Mouse (Mus musculus): ENCODE results near the gene Ccdc73. TPM values are rescaled to one million over a fixed set of nuclear protein-coding genes. Genes with fewer than 3 reads are reported as not detected.
"Not testable (repeated sequence)": the region's sequence is repeated elsewhere in the genome, so short reads cannot be mapped to it uniquely, and the experiment has no call there.

The Ccdc73 gene
- polyA plus RNA-seq, 1 experiment from 2014 or later, result 5.8 TPM

DNA sequence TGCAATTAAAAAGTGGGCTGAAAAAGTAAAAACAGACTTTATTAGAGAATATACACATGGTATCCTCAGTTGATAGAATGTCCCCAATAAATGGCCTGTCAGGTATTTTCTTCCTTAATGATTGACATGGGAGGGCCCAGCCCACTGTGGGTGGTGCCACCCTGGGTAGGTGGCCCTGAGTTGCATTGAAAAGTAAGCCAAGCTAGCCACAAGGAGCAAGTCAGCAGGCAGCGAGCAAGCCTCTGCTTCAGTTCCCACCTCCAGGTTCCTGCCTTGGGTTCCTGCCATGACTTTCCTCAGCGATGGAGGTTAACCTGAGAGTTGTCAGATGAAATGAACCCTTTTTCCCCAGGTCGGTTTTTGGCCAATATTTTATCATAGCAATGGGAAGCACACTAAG, 150.2 kb downstream of the Ccdc73 start:
- Histone ChIP-seq H3K4me3 (replicated peaks) (no peak overlapping the region), H3K4me1 (replicated peaks) (0 out of 2 replicates have a peak, but pooled peaks cover 2% of the 10 kb centered on the region), H3K4me2 (replicated peaks) (peak overlapping the region; percentile 77; the same call in 1 of the 2 replicates), H3K27ac (no peak overlapping the region), H3K27me3 (replicated peaks) (no peaks in the 10 kb centered on the region), H3K9ac (no peak overlapping the region), H3K9me3 (no peaks in the 10 kb centered on the region), H3K36me3 (peaks cover 4% of the 10 kb centered on the region; the same call in 1 of the 2 replicates)
- WGBS, result 83% methylated on average over 3 of the region's 3 CpGs
- no peak for ATAC-seq

DNA sequence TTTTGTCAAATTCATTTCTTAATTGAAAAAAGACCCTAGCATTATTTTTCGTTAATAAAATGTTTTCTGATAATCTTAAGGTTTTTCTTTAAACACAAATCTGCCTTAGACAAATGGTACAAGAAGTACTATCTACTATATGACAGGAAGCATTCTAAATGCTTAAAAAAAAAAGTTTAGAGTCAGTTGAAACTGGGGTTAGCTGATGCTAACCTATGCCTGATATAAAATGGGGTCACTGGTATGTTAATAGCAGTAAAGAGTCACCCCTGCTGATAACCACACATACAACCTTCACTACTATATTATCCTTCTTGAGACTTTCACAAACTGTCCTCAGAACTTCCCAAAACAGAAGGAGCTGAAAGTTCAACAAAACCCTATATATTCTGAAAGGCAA, 151.9 kb downstream of the Ccdc73 start:
- H3K9ac ChIP-seq, result no peak overlapping the region
- H3K27ac ChIP-seq, result no peak overlapping the region
- no peaks in the 10 kb centered on the region for H3K27me3 ChIP-seq (replicated peaks)
- no peak for ATAC-seq
- H3K36me3 ChIP-seq, result no peaks in the 10 kb centered on the region
- H3K9me3 ChIP-seq, result no peaks in the 10 kb centered on the region
- no peak overlapping the region for H3K4me3 ChIP-seq (replicated peaks)
- no peak overlapping the region for H3K4me2 ChIP-seq (replicated peaks)
- H3K4me1 ChIP-seq (replicated peaks), result 0 out of 2 replicates have a peak, but pooled peaks cover 2% of the 10 kb centered on the region
- 85% methylated on average over 1 of the region's 1 CpGs for WGBS

DNA sequence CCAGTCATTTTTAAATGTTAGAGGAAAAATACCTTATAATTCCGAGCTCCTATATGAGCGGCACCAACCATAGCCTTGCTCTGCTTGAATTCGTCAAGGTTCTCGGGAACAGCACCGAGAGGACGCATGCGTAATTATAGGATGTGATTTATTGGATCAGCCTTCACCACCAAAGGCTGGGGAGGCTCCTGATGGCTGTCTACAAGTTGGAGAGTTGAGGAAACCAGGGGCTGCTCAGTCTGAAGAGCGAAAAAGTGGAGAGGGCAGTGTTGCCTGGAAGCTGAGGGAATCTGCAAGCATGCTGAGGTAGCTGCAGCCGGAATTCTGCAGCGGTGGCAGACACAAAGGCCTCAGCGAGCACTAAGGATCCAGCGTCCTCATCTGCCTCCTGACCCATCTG, 153.7 kb downstream of the Ccdc73 start:
- Histone ChIP-seq H3K27me3 (replicated peaks) (no peaks in the 10 kb centered on the region), H3K4me2 (replicated peaks) (no peak overlapping the region), H3K36me3 (no peaks in the 10 kb centered on the region), H3K4me3 (replicated peaks) (no peak overlapping the region), H3K9me3 (no peaks in the 10 kb centered on the region), H3K4me1 (replicated peaks) (no peaks in the 10 kb centered on the region), H3K9ac (no peak overlapping the region), H3K27ac (no peak overlapping the region)
- no peak for ATAC-seq
- WGBS, result 69% methylated on average over 12 of the region's 12 CpGs

DNA sequence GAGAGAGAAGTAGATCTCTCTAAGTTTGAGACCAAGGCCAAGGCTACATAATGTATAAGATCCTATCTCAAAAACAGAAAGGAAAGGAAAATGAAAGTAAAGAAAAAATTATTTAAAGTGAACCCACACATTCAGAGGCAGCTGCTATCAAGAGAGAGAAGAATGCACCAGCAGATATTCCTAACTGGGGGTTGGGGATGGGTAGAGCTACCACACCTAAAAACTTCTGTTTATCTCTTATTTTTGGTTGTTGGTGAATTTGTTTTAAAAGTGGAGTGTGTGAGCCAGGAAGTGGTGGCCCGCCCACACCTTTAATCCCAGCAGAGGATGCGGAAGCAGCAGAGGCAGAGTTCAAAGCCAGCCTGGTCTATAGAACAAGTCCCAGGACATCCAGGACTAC, 154.2 kb downstream of the Ccdc73 start:
- WGBS, result 94% methylated on average over 2 of the region's 2 CpGs
- no peak overlapping the region for H3K9ac ChIP-seq
- H3K36me3 ChIP-seq, result no peaks in the 10 kb centered on the region
- no peaks in the 10 kb centered on the region for H3K9me3 ChIP-seq
- H3K27ac ChIP-seq, result no peak overlapping the region
- no peaks in the 10 kb centered on the region for H3K4me1 ChIP-seq (replicated peaks)
- H3K4me2 ChIP-seq (replicated peaks), result no peak overlapping the region
- no peak for ATAC-seq
- no peaks in the 10 kb centered on the region for H3K27me3 ChIP-seq (replicated peaks)
- no peak overlapping the region for H3K4me3 ChIP-seq (replicated peaks)

DNA sequence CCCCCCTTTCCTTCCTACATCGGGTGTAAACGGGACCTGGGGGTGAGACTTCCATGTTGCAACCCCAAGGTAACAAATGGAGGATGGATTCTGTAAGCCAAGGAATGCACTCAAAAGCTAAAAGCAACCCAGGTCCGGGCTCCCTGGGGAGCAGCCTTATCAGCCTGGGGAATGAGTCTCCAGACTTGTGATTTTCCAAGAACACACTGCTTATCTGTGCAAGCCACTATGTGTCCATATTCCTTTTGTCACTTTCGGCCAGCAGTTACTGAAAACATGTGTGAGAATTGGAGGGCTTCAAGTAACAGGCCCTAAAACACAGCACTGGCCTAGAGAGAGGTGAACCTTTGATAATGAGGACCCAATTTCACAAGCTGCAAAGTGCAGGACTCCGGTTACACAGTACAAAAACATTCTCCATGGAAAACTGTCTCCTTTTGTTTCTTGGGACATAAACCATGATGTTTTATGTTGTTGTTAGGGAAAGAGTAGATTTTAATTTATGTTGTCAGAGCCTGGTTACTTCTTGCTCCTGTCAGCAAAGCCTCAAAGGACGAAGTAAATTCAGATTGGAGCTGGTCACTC, 155.5 kb downstream of the Ccdc73 start:
- no peak overlapping the region for H3K4me2 ChIP-seq (replicated peaks)
- 73% methylated on average over 6 of the region's 6 CpGs for WGBS
- H3K36me3 ChIP-seq, result no peaks in the 10 kb centered on the region
- no peaks in the 10 kb centered on the region for H3K9me3 ChIP-seq
- H3K9ac ChIP-seq, result no peak overlapping the region
- no peak for ATAC-seq
- no peak overlapping the region for H3K4me3 ChIP-seq (replicated peaks)
- no peaks in the 10 kb centered on the region for H3K4me1 ChIP-seq (replicated peaks)
- H3K27ac ChIP-seq, result no peak overlapping the region
- H3K27me3 ChIP-seq (replicated peaks), result no peaks in the 10 kb centered on the region

GRCm38 (mm10) chr2:105023815-105024214, 156.2 kb downstream of the Ccdc73 start:
- H3K27ac ChIP-seq, result no peak overlapping the region
- H3K4me2 ChIP-seq (replicated peaks), result no peak overlapping the region
- 74% methylated on average over 4 of the region's 4 CpGs for WGBS
- no peaks in the 10 kb centered on the region for H3K9me3 ChIP-seq
- no peaks in the 10 kb centered on the region for H3K4me1 ChIP-seq (replicated peaks)
- no peaks in the 10 kb centered on the region for H3K27me3 ChIP-seq (replicated peaks)
- H3K36me3 ChIP-seq, result no peaks in the 10 kb centered on the region
- no peak for ATAC-seq
- H3K4me3 ChIP-seq (replicated peaks), result no peak overlapping the region
- H3K9ac ChIP-seq, result no peak overlapping the region

GRCm38 (mm10) chr2:105025610-105026009, 158.0 kb downstream of the Ccdc73 start:
- H3K4me2 ChIP-seq (replicated peaks); H3K27me3 ChIP-seq (replicated peaks); H3K4me1 ChIP-seq (replicated peaks); H3K4me3 ChIP-seq (replicated peaks); H3K9me3 ChIP-seq; H3K36me3 ChIP-seq; H3K27ac ChIP-seq; H3K9ac ChIP-seq; ATAC-seq: not testable (repeated sequence)
- 74% methylated on average over 12 of the region's 12 CpGs for WGBS

- 54% methylated on average over 22 of the region's 22 CpGs for WGBS
- Histone ChIP-seq H3K27ac (no peak overlapping the region), H3K9ac (no peak overlapping the region)
These were observed 159.5 kb downstream of the Ccdc73 start for GRCm38 (mm10) chr2:105026950-105027695.

DNA sequence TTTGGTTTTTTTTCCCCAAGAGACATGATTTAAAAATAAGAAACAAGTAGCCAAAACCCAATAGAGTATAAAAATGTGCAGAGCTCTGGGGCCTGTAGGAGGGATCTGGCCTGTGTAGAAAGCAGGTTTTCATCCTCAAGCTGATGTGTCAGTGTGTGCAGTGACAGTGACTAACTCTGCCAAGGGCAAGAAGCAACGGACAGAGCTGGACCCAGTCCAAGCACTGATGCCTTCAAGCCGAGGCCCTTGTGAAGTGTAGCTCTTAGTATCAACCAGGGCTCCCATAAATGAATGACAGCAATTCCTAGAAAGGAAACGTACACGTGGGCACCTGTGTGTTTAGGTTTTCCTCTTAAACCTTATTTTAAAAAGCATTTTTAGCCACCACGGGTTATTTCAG, 161.2 kb downstream of the Ccdc73 start:
- Histone ChIP-seq H3K9ac (no peak overlapping the region), H3K4me2 (replicated peaks) (no peak overlapping the region), H3K36me3 (no peaks in the 10 kb centered on the region), H3K27me3 (replicated peaks) (no peaks in the 10 kb centered on the region), H3K27ac (no peak overlapping the region), H3K4me1 (replicated peaks) (no peaks in the 10 kb centered on the region), H3K9me3 (no peaks in the 10 kb centered on the region), H3K4me3 (replicated peaks) (no peak overlapping the region)
- no peak for ATAC-seq
- 64% methylated on average over 5 of the region's 5 CpGs for WGBS

More at GRCm38 (mm10) chr2:105026950-105027695, 159.5 kb downstream of the Ccdc73 start:
- H3K27me3 ChIP-seq (replicated peaks), result no peaks in the 10 kb centered on the region
- no peaks in the 10 kb centered on the region for H3K4me1 ChIP-seq (replicated peaks)
- no peaks in the 10 kb centered on the region for H3K9me3 ChIP-seq
- H3K4me2 ChIP-seq (replicated peaks), result no peak overlapping the region
- ATAC-seq, result no peak
- H3K36me3 ChIP-seq, result no peaks in the 10 kb centered on the region
- H3K4me3 ChIP-seq (replicated peaks), result no peak overlapping the region

DNA sequence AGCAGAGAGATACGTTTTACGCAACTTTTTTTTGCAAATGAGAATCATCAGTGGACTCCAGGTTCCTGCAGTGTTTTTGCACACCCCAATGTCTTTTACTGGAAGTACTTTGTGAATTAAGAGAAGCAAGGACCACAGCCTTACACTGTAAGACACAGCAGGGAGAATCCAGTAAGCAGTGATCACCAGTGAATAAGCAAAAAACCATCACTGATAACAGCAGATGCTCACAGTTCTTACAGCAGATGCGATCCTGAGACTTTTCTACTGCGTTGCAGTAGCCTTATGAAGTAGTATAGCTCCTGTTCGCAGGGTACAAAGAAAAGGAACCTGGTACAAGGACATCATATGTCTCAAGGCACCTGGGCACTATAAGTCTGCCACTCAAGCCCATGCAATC, 162.9 kb downstream of the Ccdc73 start:
- no peak overlapping the region for H3K4me3 ChIP-seq (replicated peaks)
- WGBS, result 88% methylated on average over 5 of the region's 5 CpGs

GRCm38 (mm10) chr2:105034084-105034483, 166.5 kb downstream of the Ccdc73 start:
- no peak overlapping the region for H3K27ac ChIP-seq
- H3K4me3 ChIP-seq (replicated peaks), result no peak overlapping the region
- no peak overlapping the region for H3K4me2 ChIP-seq (replicated peaks)
- H3K27me3 ChIP-seq (replicated peaks), result no peaks in the 10 kb centered on the region
- no peak for ATAC-seq
- WGBS, result 86% methylated on average over 3 of the region's 3 CpGs
- no peaks in the 10 kb centered on the region for H3K36me3 ChIP-seq
- no peaks in the 10 kb centered on the region for H3K9me3 ChIP-seq
- no peaks in the 10 kb centered on the region for H3K4me1 ChIP-seq (replicated peaks)
- H3K9ac ChIP-seq, result no peak overlapping the region

More for the DNA sequence above, 162.9 kb downstream of the Ccdc73 start:
- H3K36me3 ChIP-seq, result no peaks in the 10 kb centered on the region
- no peaks in the 10 kb centered on the region for H3K4me1 ChIP-seq (replicated peaks)
- no peak for ATAC-seq
- H3K27ac ChIP-seq, result no peak overlapping the region
- H3K27me3 ChIP-seq (replicated peaks), result no peaks in the 10 kb centered on the region
- H3K9ac ChIP-seq, result no peak overlapping the region
- no peaks in the 10 kb centered on the region for H3K9me3 ChIP-seq
- H3K4me2 ChIP-seq (replicated peaks), result no peak overlapping the region

DNA sequence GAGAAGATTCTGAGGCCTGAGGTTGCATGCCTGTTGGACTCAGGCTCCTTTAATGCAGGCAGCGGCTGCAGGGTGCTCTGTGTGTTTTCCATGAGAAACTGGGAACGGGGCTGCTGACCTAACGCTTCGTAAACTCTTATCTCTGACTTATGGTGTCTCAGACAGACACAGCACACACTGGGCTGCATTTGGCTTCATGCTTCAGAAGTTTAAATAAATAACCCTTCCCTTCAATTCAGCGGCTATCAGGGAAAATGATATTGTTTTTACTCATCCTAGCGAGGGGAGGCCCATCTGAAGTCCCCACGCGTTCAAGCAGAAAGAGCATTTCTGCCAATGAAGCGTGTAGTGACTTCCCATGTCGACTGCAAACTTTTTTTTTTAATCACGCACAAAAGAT, 168.4 kb downstream of the Ccdc73 start:
- Histone ChIP-seq H3K9me3 (no peaks in the 10 kb centered on the region), H3K9ac (no peak overlapping the region), H3K27ac (no peak overlapping the region), H3K27me3 (replicated peaks) (no peaks in the 10 kb centered on the region), H3K4me2 (replicated peaks) (no peak overlapping the region), H3K36me3 (no peaks in the 10 kb centered on the region), H3K4me1 (replicated peaks) (no peaks in the 10 kb centered on the region), H3K4me3 (replicated peaks) (no peak overlapping the region)
- ATAC-seq, result no peak
- 52% methylated on average over 11 of the region's 11 CpGs for WGBS

All from intestine, embryonic 15.5 days (tissue).